Mouse (Mus musculus): ENCODE data around the gene Sema4d. TPM values are rescaled to one million over a fixed set of nuclear protein-coding genes. Genes with fewer than 3 reads are reported as not detected.
A peak's percentile ranks its signal among the peaks of the same experiment; 100 is the strongest.

The Sema4d gene
- total and polyA plus RNA-seq, 3 experiments: 17.3 to 64.7 (median 62.1) TPM

GRCm38 (mm10) chr13:51792135-51792573 is 1.4 kb downstream of the Sema4d start:
- ATAC-seq (ENCODE audit: extremely low read depth, insufficient number of reproducible peaks, low FRiP score, poor library complexity, severe bottlenecking) (no peak), DNase-seq (ENCODE audit: low spot score) (peak; percentile 59)
- Histone ChIP-seq H3K4me3 (ENCODE audit: low read depth, low read length) (peak overlapping the region; percentile 86), H3K9me3 (replicated peaks) (no peaks in the 10 kb centered on the region), H3K4me1 (ENCODE audit: insufficient read depth, low read depth, low read length) (peaks cover 54% of the 10 kb centered on the region), H3K27me3 (ENCODE audit: insufficient read depth, low read length) (no peaks in the 10 kb centered on the region), H3K36me3 (replicated peaks) (peaks cover 49% of the 10 kb centered on the region)
- TF ChIP-seq CTCF (IDR thresholded peaks at IDR 0.05; ENCODE audit: low read depth, low read length) (no peak), TAL1 (conservative IDR thresholded peaks at IDR 0.05; ENCODE audit: low read depth, low read length) (no peak), GATA1 (IDR thresholded peaks at IDR 0.05; ENCODE audit: borderline replicate concordance, low read length) (no peak), GATA2 (IDR thresholded peaks at IDR 0.05; ENCODE audit: borderline replicate concordance, low read depth, low read length) (no peak)

GRCm38 (mm10) chr13:51791604-51792003 is 1.9 kb downstream of the Sema4d start:
- Histone ChIP-seq H3K4me1 (ENCODE audit: insufficient read depth, low read depth, low read length) (peaks cover 58% of the 10 kb centered on the region), H3K27me3 (ENCODE audit: insufficient read depth, low read length) (no peaks in the 10 kb centered on the region), H3K9me3 (replicated peaks) (no peaks in the 10 kb centered on the region), H3K36me3 (replicated peaks) (peaks cover 54% of the 10 kb centered on the region), H3K4me3 (ENCODE audit: low read depth, low read length) (peak overlapping the region; percentile 86; the same call in 1 of the 2 replicates)
- DNase-seq (ENCODE audit: low spot score) (no peak), ATAC-seq (ENCODE audit: extremely low read depth, insufficient number of reproducible peaks, low FRiP score, poor library complexity, severe bottlenecking) (no peak)
- no peak for TF ChIP-seq TAL1 (conservative IDR thresholded peaks at IDR 0.05; ENCODE audit: low read depth, low read length)
- TF ChIP-seq GATA2 (IDR thresholded peaks at IDR 0.05; ENCODE audit: borderline replicate concordance, low read depth, low read length): no peak
- no peak for TF ChIP-seq POLR2AphosphoS5 (IDR thresholded peaks at IDR 0.05; ENCODE audit: insufficient replicate concordance, low read depth, low read length)
- no peak for TF ChIP-seq CTCF (IDR thresholded peaks at IDR 0.05; ENCODE audit: low read depth, low read length)
- no peak for TF ChIP-seq GATA1 (IDR thresholded peaks at IDR 0.05; ENCODE audit: borderline replicate concordance, low read length)

GRCm38 (mm10) chr13:51790793-51791192 is 2.8 kb downstream of the Sema4d start:
- H3K4me1 ChIP-seq (ENCODE audit: insufficient read depth, low read depth, low read length): peaks cover 63% of the 10 kb centered on the region
- no peaks in the 10 kb centered on the region for H3K27me3 ChIP-seq (ENCODE audit: insufficient read depth, low read length)
- ATAC-seq (ENCODE audit: extremely low read depth, insufficient number of reproducible peaks, low FRiP score, poor library complexity, severe bottlenecking): no peak
- no peak overlapping the region for H3K4me3 ChIP-seq (ENCODE audit: low read depth, low read length)
- no peaks in the 10 kb centered on the region for H3K9me3 ChIP-seq (replicated peaks)
- H3K36me3 ChIP-seq (replicated peaks): peaks cover 61% of the 10 kb centered on the region
- no peak for DNase-seq (ENCODE audit: low spot score)
- TF ChIP-seq GATA2 (IDR thresholded peaks at IDR 0.05; ENCODE audit: borderline replicate concordance, low read depth, low read length) (no peak), GATA1 (IDR thresholded peaks at IDR 0.05; ENCODE audit: borderline replicate concordance, low read length) (no peak), TAL1 (conservative IDR thresholded peaks at IDR 0.05; ENCODE audit: low read depth, low read length) (no peak), POLR2AphosphoS5 (IDR thresholded peaks at IDR 0.05; ENCODE audit: insufficient replicate concordance, low read depth, low read length) (no peak), CTCF (IDR thresholded peaks at IDR 0.05; ENCODE audit: low read depth, low read length) (no peak)

- DNase-seq (ENCODE audit: low spot score) (no peak), ATAC-seq (ENCODE audit: extremely low read depth, insufficient number of reproducible peaks, low FRiP score, poor library complexity, severe bottlenecking) (no peak)
- no peaks in the 10 kb centered on the region for H3K27me3 ChIP-seq (ENCODE audit: insufficient read depth, low read length)
- peaks cover 84% of the 10 kb centered on the region for H3K36me3 ChIP-seq (replicated peaks)
- H3K9me3 ChIP-seq (replicated peaks): no peaks in the 10 kb centered on the region
- H3K4me3 ChIP-seq (ENCODE audit: low read depth, low read length): no peak overlapping the region
- peaks cover 64% of the 10 kb centered on the region for H3K4me1 ChIP-seq (ENCODE audit: insufficient read depth, low read depth, low read length)
- no peak for TF ChIP-seq TAL1 (conservative IDR thresholded peaks at IDR 0.05; ENCODE audit: low read depth, low read length)
- no peak for TF ChIP-seq CTCF (IDR thresholded peaks at IDR 0.05; ENCODE audit: low read depth, low read length)
- TF ChIP-seq GATA1 (IDR thresholded peaks at IDR 0.05; ENCODE audit: borderline replicate concordance, low read length): no peak
Measured at GRCm38 (mm10) chr13:51787858-51788257, 5.7 kb downstream of the Sema4d start.

- peaks cover 62% of the 10 kb centered on the region for H3K4me1 ChIP-seq (ENCODE audit: insufficient read depth, low read depth, low read length)
- H3K4me3 ChIP-seq (ENCODE audit: low read depth, low read length): no peak overlapping the region
- peaks cover 88% of the 10 kb centered on the region for H3K36me3 ChIP-seq (replicated peaks)
- H3K27me3 ChIP-seq (ENCODE audit: insufficient read depth, low read length): no peaks in the 10 kb centered on the region
- H3K9me3 ChIP-seq (replicated peaks): no peaks in the 10 kb centered on the region
- TF ChIP-seq GATA2 (IDR thresholded peaks at IDR 0.05; ENCODE audit: borderline replicate concordance, low read depth, low read length): no peak
- no peak for DNase-seq (ENCODE audit: low spot score)
- no peak for ATAC-seq (ENCODE audit: extremely low read depth, insufficient number of reproducible peaks, low FRiP score, poor library complexity, severe bottlenecking)
Measured at GRCm38 (mm10) chr13:51786616-51787015, 6.9 kb downstream of the Sema4d start.

GRCm38 (mm10) chr13:51784476-51784875 is 9.1 kb downstream of the Sema4d start:
- Histone ChIP-seq H3K36me3 (replicated peaks) (peaks cover 86% of the 10 kb centered on the region), H3K27me3 (ENCODE audit: insufficient read depth, low read length) (no peaks in the 10 kb centered on the region), H3K4me1 (ENCODE audit: insufficient read depth, low read depth, low read length) (peaks cover 57% of the 10 kb centered on the region), H3K9me3 (replicated peaks) (no peaks in the 10 kb centered on the region), H3K4me3 (ENCODE audit: low read depth, low read length) (no peak overlapping the region)
- no peak for ATAC-seq (ENCODE audit: extremely low read depth, insufficient number of reproducible peaks, low FRiP score, poor library complexity, severe bottlenecking)
- TF ChIP-seq POLR2AphosphoS5 (IDR thresholded peaks at IDR 0.05; ENCODE audit: insufficient replicate concordance, low read depth, low read length): no peak
- no peak for TF ChIP-seq TAL1 (conservative IDR thresholded peaks at IDR 0.05; ENCODE audit: low read depth, low read length)
- no peak for TF ChIP-seq CTCF (IDR thresholded peaks at IDR 0.05; ENCODE audit: low read depth, low read length)
- TF ChIP-seq GATA2 (IDR thresholded peaks at IDR 0.05; ENCODE audit: borderline replicate concordance, low read depth, low read length): no peak
- no peak for TF ChIP-seq GATA1 (IDR thresholded peaks at IDR 0.05; ENCODE audit: borderline replicate concordance, low read length)
- no peak for DNase-seq (ENCODE audit: low spot score)

- Histone ChIP-seq H3K27me3 (ENCODE audit: insufficient read depth, low read length) (no peaks in the 10 kb centered on the region), H3K9me3 (replicated peaks) (no peaks in the 10 kb centered on the region), H3K4me1 (ENCODE audit: insufficient read depth, low read depth, low read length) (peaks cover 59% of the 10 kb centered on the region), H3K36me3 (replicated peaks) (peaks cover 86% of the 10 kb centered on the region), H3K4me3 (ENCODE audit: low read depth, low read length) (no peak overlapping the region)
- no peak for TF ChIP-seq CTCF (IDR thresholded peaks at IDR 0.05; ENCODE audit: low read depth, low read length)
- ATAC-seq (ENCODE audit: extremely low read depth, insufficient number of reproducible peaks, low FRiP score, poor library complexity, severe bottlenecking): no peak
- no peak for DNase-seq (ENCODE audit: low spot score)
Measured at GRCm38 (mm10) chr13:51783857-51784256, 9.7 kb downstream of the Sema4d start.

All from G1E (cell line).